Mouse (Mus musculus) cerebellum, postnatal 36 days (tissue): ENCODE results near the gene Slc39a12.
A peak's percentile ranks its signal among the peaks of the same experiment; 100 is the strongest.

ENCODE experiments used
- DNase-seq, 2 experiments: peaks; one replicate each; pipeline ENCODE4 v3.0.0; 2021 to 2022; ENCODE audit warnings: mixed read lengths in 2 of 2

Slc39a12 gene

GRCm38 (mm10) chr2:14388162-14388561 is at the start of gene Slc39a12:
TSS of gene Slc39a12 (plus strand) at chr2:14388316.
- no peak for DNase-seq

- peak; percentile 65 to 66 for DNase-seq
Observed at GRCm38 (mm10) chr2:14341652-14342308, 46.3 kb upstream of the Slc39a12 start.

GRCm38 (mm10) chr2:14342309-14342839 is 45.7 kb upstream of the Slc39a12 start:
- DNase-seq = no peak

- no peak for DNase-seq
Observed at GRCm38 (mm10) chr2:14388856-14389255, 740 bp downstream of the Slc39a12 start.

- DNase-seq = no peak
Observed at GRCm38 (mm10) chr2:14390900-14391299, 2.8 kb downstream of the Slc39a12 start.

- no peak for DNase-seq
Observed at GRCm38 (mm10) chr2:14403000-14403399, 14.9 kb downstream of the Slc39a12 start.

GRCm38 (mm10) chr2:14428987-14429386 is 40.9 kb downstream of the Slc39a12 start:
- DNase-seq = no peak

- DNase-seq = no peak
Observed at GRCm38 (mm10) chr2:14447322-14447721, 59.2 kb downstream of the Slc39a12 start.

GRCm38 (mm10) chr2:14450866-14451265 is 62.8 kb downstream of the Slc39a12 start:
- no peak for DNase-seq

- DNase-seq = no peak
Observed at GRCm38 (mm10) chr2:14454946-14455631, 67.0 kb downstream of the Slc39a12 start.

- DNase-seq = no peak
Observed at GRCm38 (mm10) chr2:14464438-14464837, 76.3 kb downstream of the Slc39a12 start.

- no peak for DNase-seq
Observed at GRCm38 (mm10) chr2:14494132-14494531, 106.0 kb downstream of the Slc39a12 start.

GRCm38 (mm10) chr2:14496150-14496549 is 108.0 kb downstream of the Slc39a12 start:
- DNase-seq = no peak

- DNase-seq = no peak
Observed at GRCm38 (mm10) chr2:14502482-14502881, 114.4 kb downstream of the Slc39a12 start.

- DNase-seq = no peak
Observed at GRCm38 (mm10) chr2:14518237-14518636, 130.1 kb downstream of the Slc39a12 start.

GRCm38 (mm10) chr2:14534325-14535077 is 146.4 kb downstream of the Slc39a12 start:
- no peak for DNase-seq

- no peak for DNase-seq
Observed at GRCm38 (mm10) chr2:14535246-14535671, 147.1 kb downstream of the Slc39a12 start.

- no peak for DNase-seq
Observed at GRCm38 (mm10) chr2:14537781-14538180, 149.7 kb downstream of the Slc39a12 start.

- peak in 1 of 2 experiments; percentile 3 for DNase-seq
Observed at GRCm38 (mm10) chr2:14543355-14543754, 155.2 kb downstream of the Slc39a12 start.

GRCm38 (mm10) chr2:14543773-14544172 is 155.7 kb downstream of the Slc39a12 start:
- DNase-seq = no peak
